Mouse (Mus musculus) kidney, postnatal 36 days (tissue): ENCODE measurements around the gene Nme2.

Experiments
- DNase-seq, 2 experiments: peaks; one replicate each; pipeline ENCODE4 v3.0.0; 2021 to 2022; ENCODE audit warnings: mixed read lengths in 2 of 2

The Nme2 gene

GRCm38 (mm10) chr11:93956159-93956558 is at the start of gene Nme2:
Gene Nme2 (minus strand): TSS chr11:93956259.
- DNase-seq: peak in 1 of 2 experiments; percentile 36

- DNase-seq: peak in 1 of 2 experiments; percentile 40
Measured at GRCm38 (mm10) chr11:94003346-94003745, 47.3 kb upstream of the Nme2 start.

GRCm38 (mm10) chr11:93999276-93999675 is 43.2 kb upstream of the Nme2 start:
- DNase-seq: peak in 1 of 2 experiments; percentile 39

- DNase-seq: peak; percentile 88 to 93
Measured at GRCm38 (mm10) chr11:93997141-93997775, 41.2 kb upstream of the Nme2 start.

GRCm38 (mm10) chr11:93996306-93997140 is 40.5 kb upstream of the Nme2 start:
- peak; percentile 53 to 65 for DNase-seq

- DNase-seq: peak; percentile 95 to 96
Measured at GRCm38 (mm10) chr11:93995720-93996305, 39.8 kb upstream of the Nme2 start, which contains the start of gene Spag9. Gene Spag9 (plus strand): TSS chr11:93996091.

- peak; percentile 87 to 95 for DNase-seq
Measured at GRCm38 (mm10) chr11:93995111-93995719, 39.2 kb upstream of the Nme2 start.

GRCm38 (mm10) chr11:93994531-93994930 is 38.5 kb upstream of the Nme2 start:
- DNase-seq: no peak

- DNase-seq: peak; percentile 73 to 76
Measured at GRCm38 (mm10) chr11:93988328-93989062, 32.4 kb upstream of the Nme2 start.

GRCm38 (mm10) chr11:93987625-93988327 is 31.7 kb upstream of the Nme2 start:
- DNase-seq: peak; percentile 32 to 56

GRCm38 (mm10) chr11:93987026-93987425 is 31.0 kb upstream of the Nme2 start:
- no peak for DNase-seq

- DNase-seq: no peak
Measured at GRCm38 (mm10) chr11:93986298-93986697, 30.2 kb upstream of the Nme2 start.

GRCm38 (mm10) chr11:93985265-93985664 is 29.2 kb upstream of the Nme2 start:
- DNase-seq: no peak

GRCm38 (mm10) chr11:93984619-93985018 is 28.6 kb upstream of the Nme2 start:
- DNase-seq: no peak

- DNase-seq: peak in 1 of 2 experiments; percentile 34
Measured at GRCm38 (mm10) chr11:93979502-93980049, 23.5 kb upstream of the Nme2 start.

- no peak for DNase-seq
Measured at GRCm38 (mm10) chr11:93972951-93973350, 16.9 kb upstream of the Nme2 start.

- no peak for DNase-seq
Measured at GRCm38 (mm10) chr11:93969799-93970198, 13.7 kb upstream of the Nme2 start.

GRCm38 (mm10) chr11:93969171-93969570 is 13.1 kb upstream of the Nme2 start:
- DNase-seq: no peak

- DNase-seq: no peak
Measured at GRCm38 (mm10) chr11:93968848-93969128, 12.7 kb upstream of the Nme2 start.

- peak; percentile 98 for DNase-seq
Measured at GRCm38 (mm10) chr11:93968005-93968847, 12.2 kb upstream of the Nme2 start, which contains the start of the genes Gm20390 and Nme1. Gene Gm20390 (minus strand): TSS chr11:93968293. Gene Nme1 (minus strand): TSS chr11:93968521.
